Mouse (Mus musculus) forebrain, embryonic 15.5 days (tissue): Measurements from ENCODE around the gene Abcg4. TPM values are rescaled to one million over a fixed set of nuclear protein-coding genes. Genes with fewer than 3 reads are reported as not detected.
"Not testable (repeated sequence)": the region's sequence is repeated elsewhere in the genome, so short reads cannot be mapped to it uniquely, and the experiment has no call there.

Experiments used
- ATAC-seq: fragments of 200-750 bp; cut with Nextera tagmentation; replicated peaks from 2 replicates; pipeline ENCODE4 v1.8.0; 2017; ENCODE audit warnings: mild to moderate bottlenecking, moderate TSS enrichment, moderate library complexity
- H3K27ac ChIP-seq: fragments of 300-500 bp; sonication (generic); replicated peaks from 2 replicates; pipeline ENCODE4 v1.5.1; 2015; ENCODE audit warnings: mild to moderate bottlenecking, inconsistent platforms
- H3K27me3 ChIP-seq: fragments of 300-500 bp; sonication (generic); 2 replicates; pipeline ENCODE4 v1.6.1; 2015; ENCODE audit warnings: inconsistent platforms
- H3K36me3 ChIP-seq: fragments of 300-500 bp; sonication (generic); 2 replicates; pipeline ENCODE4 v1.6.1; 2015; ENCODE audit warnings: mild to moderate bottlenecking, inconsistent platforms
- H3K4me1 ChIP-seq: fragments of 300-500 bp; sonication (generic); 2 replicates; pipeline ENCODE4 v1.6.1; 2015; ENCODE audit warnings: inconsistent platforms
- H3K4me2 ChIP-seq: fragments of 300-500 bp; sonication (generic); replicated peaks from 2 replicates; pipeline ENCODE4 v1.6.1; 2015; ENCODE audit warnings: mild to moderate bottlenecking, inconsistent platforms
- H3K4me3 ChIP-seq: fragments of 300-500 bp; sonication (generic); 2 replicates; pipeline ENCODE4 v1.5.1; 2015; ENCODE audit warnings: mild to moderate bottlenecking, inconsistent platforms
- H3K9ac ChIP-seq: fragments of 300-500 bp; sonication (generic); replicated peaks from 2 replicates; pipeline ENCODE4 v1.6.1; 2015; ENCODE audit warnings: mild to moderate bottlenecking, inconsistent platforms
- H3K9me3 ChIP-seq: fragments of 300-500 bp; sonication (generic); 2 replicates; pipeline ENCODE4 v1.6.1; 2016; ENCODE audit warnings: inconsistent platforms
- WGBS: fragments of 180-500 bp; shearing (Covaris S2); methylation state at CpG from one replicate; pipeline ENCODE4 v1.1.7; 2015; ENCODE audit warnings: mixed read lengths; 5-methylcytosine and 5-hydroxymethylcytosine counted together
- polyA plus RNA-seq: library from polyadenylated mRNA; unstranded; fragments of >200 nt; fragmentation: Nextera tagmentation; extraction: Ambion mirVana; gene quantifications from 2 replicates; pipeline ENCODE4 v1.2.1, GENCODE M21; 2015

The Abcg4 gene
- polyA plus RNA-seq, 1 experiment from 2014 or later: 15.6 TPM

DNA sequence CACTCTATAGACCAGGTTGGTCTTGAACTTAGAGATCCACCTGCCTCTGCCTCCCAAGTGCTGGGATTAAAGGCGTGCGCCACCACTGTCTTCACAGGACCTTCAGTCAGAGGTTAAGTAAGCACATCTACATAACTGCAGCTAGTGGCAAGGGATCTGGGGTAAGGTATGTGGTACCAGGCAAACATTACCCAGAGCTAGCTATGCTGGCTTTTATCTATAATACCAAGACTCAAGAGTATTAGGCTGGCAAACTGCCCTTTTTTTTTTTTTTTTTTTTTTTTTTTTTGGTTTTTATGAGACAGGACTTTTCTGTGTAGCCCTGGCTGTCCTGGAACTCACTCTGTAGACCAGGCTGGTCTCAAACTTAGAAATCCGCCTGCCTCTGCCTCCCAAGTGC is 11.6 kb upstream of the Abcg4 start:
- Histone ChIP-seq H3K36me3 (peaks cover 70% of the 10 kb centered on the region), H3K4me1 (peaks cover 13% of the 10 kb centered on the region)
- not testable (repeated sequence) for H3K27me3 ChIP-seq, H3K4me2 ChIP-seq, H3K4me3 ChIP-seq, H3K9me3 ChIP-seq, ATAC-seq, H3K27ac ChIP-seq, H3K9ac ChIP-seq
- 95% methylated on average over 3 of the region's 3 CpGs for WGBS

DNA sequence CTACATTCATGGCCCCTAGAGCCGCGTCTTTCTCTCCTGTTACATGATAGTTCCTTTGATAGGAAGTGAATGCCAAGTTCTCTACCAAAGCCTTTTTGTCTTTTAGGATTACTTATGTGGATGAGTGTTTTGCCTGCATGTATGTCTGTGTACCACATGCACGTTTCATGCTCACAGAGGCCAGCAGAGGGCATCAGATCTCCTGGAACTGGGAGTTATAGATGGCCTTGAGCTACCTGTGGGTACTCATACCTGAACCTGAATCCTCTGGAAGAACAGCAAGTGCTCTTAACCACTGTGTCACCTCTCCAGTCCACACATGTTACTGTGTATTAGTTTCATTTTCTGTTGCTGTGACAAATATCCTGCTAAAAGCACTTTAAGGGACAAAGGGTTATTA is 4.1 kb upstream of the Abcg4 start:
- Histone ChIP-seq H3K27ac (no peak overlapping the region), H3K27me3 (no peaks in the 10 kb centered on the region), H3K4me3 (no peak overlapping the region), H3K4me1 (peaks cover 12% of the 10 kb centered on the region), H3K36me3 (peaks cover 59% of the 10 kb centered on the region), H3K9ac (no peak overlapping the region), H3K9me3 (no peaks in the 10 kb centered on the region), H3K4me2 (no peak overlapping the region)
- ATAC-seq: no peak
- 63% methylated on average over 3 of the region's 3 CpGs for WGBS

DNA sequence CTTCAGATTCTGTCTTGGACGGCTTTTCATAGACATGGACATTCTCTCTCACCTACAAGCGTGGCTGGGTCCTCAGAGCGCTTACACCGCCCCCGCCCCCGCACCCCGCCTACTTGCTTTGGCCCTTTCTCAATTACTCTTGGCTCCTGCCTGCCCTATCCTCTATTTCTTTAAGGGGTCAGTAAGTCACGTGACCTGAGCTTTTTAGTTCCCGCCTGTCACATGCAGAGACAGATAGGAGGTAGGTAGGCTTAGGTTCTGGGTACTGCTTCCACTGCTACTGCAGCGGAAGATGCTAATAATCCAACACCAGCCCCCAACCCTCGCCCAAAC is 510 bp upstream of the Abcg4 start:
- Histone ChIP-seq H3K4me2 (peak overlapping the region; percentile 95), H3K27me3 (no peaks in the 10 kb centered on the region), H3K4me1 (peaks cover 23% of the 10 kb centered on the region), H3K9me3 (no peaks in the 10 kb centered on the region), H3K4me3 (peak overlapping the region; percentile 62), H3K27ac (0 out of 2 replicates have a peak overlapping the region, but pooled peaks have one; percentile 43), H3K9ac (peak overlapping the region; percentile 86), H3K36me3 (peaks cover 26% of the 10 kb centered on the region)
- WGBS: 5% methylated on average over 11 of the region's 11 CpGs
- no peak for ATAC-seq

DNA sequence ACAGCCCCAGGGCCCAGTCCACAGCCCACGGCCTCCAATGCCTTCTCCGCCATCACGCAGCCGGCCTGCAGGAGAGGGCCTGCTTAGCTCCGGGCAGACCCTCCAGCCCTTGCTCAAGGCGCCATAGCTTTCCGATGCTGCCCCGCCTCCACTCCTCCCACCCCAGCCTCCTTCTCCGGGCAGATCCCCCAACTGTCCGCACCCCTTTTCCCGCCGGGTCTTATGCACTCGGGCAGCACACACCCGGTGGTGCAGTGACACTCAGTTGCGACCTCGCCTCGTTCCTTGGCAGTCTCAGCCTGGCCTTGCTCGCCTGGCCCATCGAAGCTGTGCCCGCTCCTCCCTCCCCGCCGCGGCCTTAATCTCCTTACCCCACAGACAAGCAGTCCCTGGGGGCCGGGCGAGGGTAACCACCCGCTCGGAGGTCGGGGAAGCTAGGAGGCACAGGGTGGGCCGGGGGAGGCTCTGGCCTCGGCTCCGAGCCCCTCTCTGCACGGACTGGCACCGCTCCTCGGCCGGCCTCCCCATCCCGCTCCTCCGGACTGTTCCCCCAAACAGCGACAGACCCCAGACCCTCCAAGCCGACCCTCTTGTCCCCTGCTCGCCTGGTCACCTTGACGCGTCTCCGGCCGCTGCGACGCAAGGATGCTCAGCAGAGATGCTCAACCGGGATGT is 877 bp downstream of the Abcg4 start:
- H3K9me3 ChIP-seq: no peaks in the 10 kb centered on the region
- ATAC-seq: peak; percentile 66
- peak overlapping the region; percentile 95 for H3K4me2 ChIP-seq
- H3K36me3 ChIP-seq: peaks cover 14% of the 10 kb centered on the region
- H3K4me1 ChIP-seq: peaks cover 23% of the 10 kb centered on the region
- peak overlapping the region; percentile 62 for H3K4me3 ChIP-seq
- no peaks in the 10 kb centered on the region for H3K27me3 ChIP-seq
- peak overlapping the region; percentile 86 for H3K9ac ChIP-seq
- H3K27ac ChIP-seq: peak overlapping the region; percentile 43
- 1% methylated on average over 47 of the region's 47 CpGs for WGBS

DNA sequence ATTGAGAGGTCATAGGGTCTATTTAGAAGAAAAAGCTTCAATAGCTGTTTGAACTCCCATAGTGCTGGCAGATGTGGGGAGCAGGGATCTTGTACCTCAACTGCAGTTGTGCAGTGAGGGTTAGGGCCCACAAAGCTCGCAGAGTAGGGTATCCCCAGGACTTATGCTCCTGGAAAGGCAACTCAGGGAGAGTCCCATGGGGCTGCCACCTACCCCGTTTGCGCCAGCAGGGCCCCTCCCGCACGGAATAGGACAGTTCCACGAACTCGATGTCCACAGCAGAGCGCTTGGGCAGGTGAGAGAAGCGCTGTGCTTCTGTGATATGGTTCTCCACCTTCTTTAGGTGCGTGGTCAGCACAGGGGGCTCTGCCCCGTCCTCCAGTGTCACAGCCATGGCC is 1.4 kb downstream of the Abcg4 start:
- peak overlapping the region; percentile 43 for H3K27ac ChIP-seq
- H3K4me3 ChIP-seq: peak overlapping the region; percentile 62
- peaks cover 23% of the 10 kb centered on the region for H3K4me1 ChIP-seq
- no peak for ATAC-seq
- H3K27me3 ChIP-seq: no peaks in the 10 kb centered on the region
- no peaks in the 10 kb centered on the region for H3K9me3 ChIP-seq
- H3K36me3 ChIP-seq: peaks cover 10% of the 10 kb centered on the region; the same call in 1 of the 2 replicates
- peak overlapping the region; percentile 86 for H3K9ac ChIP-seq
- H3K4me2 ChIP-seq: peak overlapping the region; percentile 95
- 5% methylated on average over 11 of the region's 11 CpGs for WGBS

DNA sequence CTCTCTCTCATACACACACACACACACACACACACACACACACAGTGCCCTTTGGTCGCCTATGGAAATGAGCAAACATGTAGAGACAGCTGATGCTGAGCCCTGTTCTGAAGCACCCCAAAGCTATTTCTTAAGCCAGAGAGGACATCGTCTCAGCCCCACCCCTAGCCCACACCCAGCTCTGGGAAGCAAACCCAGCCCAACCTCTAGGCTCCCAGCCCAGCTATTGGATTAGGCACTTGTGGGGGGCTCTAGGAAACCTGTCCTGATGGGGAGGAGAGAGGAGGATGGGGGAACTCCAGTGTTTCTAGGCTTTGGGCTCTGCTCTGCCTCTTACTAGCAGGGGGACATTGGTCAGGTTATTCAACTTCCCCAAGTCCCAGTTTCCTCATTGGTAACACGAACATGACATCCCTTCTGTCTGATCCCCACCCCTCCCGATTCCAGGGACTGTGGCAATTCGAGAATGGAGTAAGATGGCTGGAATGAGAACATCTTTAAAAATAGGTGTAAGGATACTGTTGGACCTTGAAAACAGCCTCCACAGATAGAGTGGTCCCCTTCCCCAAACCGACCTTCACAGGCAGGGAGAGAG is 2.1 kb downstream of the Abcg4 start:
- 9% methylated on average over 6 of the region's 6 CpGs for WGBS
- Histone ChIP-seq H3K9me3 (no peaks in the 10 kb centered on the region), H3K36me3 (peaks cover 7% of the 10 kb centered on the region), H3K9ac (no peak overlapping the region; the same call in 1 of the 2 replicates), H3K27me3 (no peaks in the 10 kb centered on the region), H3K27ac (no peak overlapping the region), H3K4me3 (peak overlapping the region; percentile 62), H3K4me2 (peak overlapping the region; percentile 95), H3K4me1 (peaks cover 23% of the 10 kb centered on the region)
- ATAC-seq: no peak

DNA sequence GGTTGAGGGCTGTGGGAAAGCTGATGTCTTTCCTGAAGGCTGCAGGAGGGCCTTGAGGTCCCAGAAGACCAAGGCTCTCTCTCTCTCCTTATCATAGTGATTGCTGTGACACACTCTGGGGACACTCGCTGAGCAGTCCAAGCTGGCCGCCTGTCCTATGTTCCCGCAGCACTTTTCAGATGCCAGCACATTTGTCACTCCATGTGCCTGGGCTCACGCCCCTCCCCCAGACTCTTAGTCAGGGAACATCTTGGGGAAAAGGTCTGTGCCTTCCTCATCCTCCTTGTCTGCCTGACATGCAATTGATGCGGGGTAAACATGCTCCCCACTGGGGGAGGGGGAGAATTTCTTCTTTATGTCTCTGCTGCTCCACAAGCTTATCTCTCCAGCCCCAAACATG is 5.2 kb downstream of the Abcg4 start:
- WGBS: 80% methylated on average over 5 of the region's 5 CpGs

DNA sequence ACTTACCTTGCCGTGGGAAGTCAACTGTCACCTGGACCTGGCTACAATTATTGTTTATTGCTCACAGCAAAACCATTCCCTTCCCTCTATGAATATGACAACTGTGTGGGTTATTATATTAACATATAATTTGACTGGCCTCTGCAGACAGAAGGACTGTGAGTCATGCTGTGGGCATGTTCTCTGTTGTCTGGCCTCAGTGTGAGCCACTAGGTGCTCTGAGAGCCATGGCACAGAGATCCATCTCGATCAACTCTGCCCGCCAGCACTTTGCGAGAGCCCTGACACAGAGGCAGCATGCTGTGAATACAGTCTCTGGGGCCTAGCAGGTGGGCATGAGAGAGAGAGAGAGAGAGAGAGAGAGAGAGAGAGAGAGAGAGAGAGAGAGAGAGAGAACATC is 18.4 kb downstream of the Abcg4 start:
- peaks cover 15% of the 10 kb centered on the region for H3K36me3 ChIP-seq
- H3K4me1 ChIP-seq: peaks cover 19% of the 10 kb centered on the region
- H3K27ac ChIP-seq: no peak overlapping the region
- H3K4me3 ChIP-seq: no peak overlapping the region
- no peak overlapping the region for H3K4me2 ChIP-seq
- ATAC-seq: no peak
- WGBS: 85% methylated on average over 4 of the region's 4 CpGs
- H3K9me3 ChIP-seq: no peaks in the 10 kb centered on the region
- H3K27me3 ChIP-seq: no peaks in the 10 kb centered on the region
- no peak overlapping the region for H3K9ac ChIP-seq

More for the DNA sequence above, 5.2 kb downstream of the Abcg4 start:
- Histone ChIP-seq H3K9me3 (no peaks in the 10 kb centered on the region), H3K27ac (no peak overlapping the region), H3K27me3 (no peaks in the 10 kb centered on the region), H3K4me1 (peaks cover 12% of the 10 kb centered on the region), H3K4me2 (no peak overlapping the region), H3K36me3 (peaks cover 25% of the 10 kb centered on the region; the same call in 1 of the 2 replicates), H3K9ac (no peak overlapping the region), H3K4me3 (no peak overlapping the region)
- ATAC-seq: no peak

DNA sequence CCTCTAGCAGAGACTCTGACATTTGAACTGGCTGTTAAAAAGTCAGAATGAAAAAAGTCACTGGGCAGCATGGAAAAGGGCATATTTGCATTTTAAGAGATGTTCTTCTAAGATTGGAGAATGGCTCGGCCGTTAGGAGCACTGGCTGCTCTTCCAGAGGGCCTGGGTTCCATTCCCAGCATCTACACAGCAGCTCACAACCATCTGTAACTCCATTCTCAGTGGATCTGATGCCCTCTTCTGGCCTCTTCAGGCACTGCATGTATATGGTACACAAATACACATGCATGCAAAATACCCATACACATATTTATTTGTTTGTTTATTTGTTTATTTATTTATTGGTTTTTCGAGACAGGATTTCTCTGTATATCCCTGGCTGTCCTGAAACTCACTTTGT is 19.3 kb downstream of the Abcg4 start:
- Histone ChIP-seq H3K9me3 (no peaks in the 10 kb centered on the region), H3K4me3 (no peak overlapping the region), H3K4me1 (peaks cover 19% of the 10 kb centered on the region), H3K36me3 (peaks cover 8% of the 10 kb centered on the region; the same call in 1 of the 2 replicates), H3K9ac (no peak overlapping the region), H3K4me2 (no peak overlapping the region), H3K27ac (no peak overlapping the region), H3K27me3 (no peaks in the 10 kb centered on the region)
- 91% methylated on average over 3 of the region's 3 CpGs for WGBS
- ATAC-seq: no peak

DNA sequence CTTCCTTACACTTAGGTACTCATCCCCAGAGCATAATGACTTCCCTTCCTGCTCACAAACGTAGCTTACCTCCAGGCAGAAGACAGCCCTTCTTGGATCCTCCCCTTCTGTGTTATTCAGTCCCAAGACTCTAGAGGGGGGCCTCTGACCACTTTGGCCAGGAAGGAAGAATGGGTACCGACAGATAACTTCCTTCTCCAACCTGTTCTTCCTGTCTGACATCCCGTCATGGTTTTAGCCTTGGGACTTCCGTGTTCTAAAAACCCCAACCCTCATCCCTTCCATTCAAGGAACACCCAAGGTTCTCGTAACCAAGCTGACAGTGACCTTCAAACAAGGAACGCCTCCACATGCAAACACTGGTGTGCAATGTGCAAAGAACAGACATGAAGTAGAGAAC is 20.0 kb downstream of the Abcg4 start, which contains the start of gene Nlrx1:
Gene Nlrx1, minus strand, starts transcription at position 168 of the 400 bp plus-strand sequence.
- peaks cover 3% of the 10 kb centered on the region; the same call in 1 of the 2 replicates for H3K36me3 ChIP-seq
- peak within 1 kb of the TSS; percentile 72 for H3K27ac ChIP-seq
- peak within 1 kb of the TSS; percentile 45 for H3K4me3 ChIP-seq
- peaks cover 19% of the 10 kb centered on the region for H3K4me1 ChIP-seq
- ATAC-seq: no peak
- peak within 1 kb of the TSS; percentile 69 for H3K9ac ChIP-seq
- no peaks in the 10 kb centered on the region for H3K27me3 ChIP-seq
- peak within 1 kb of the TSS; percentile 76 for H3K4me2 ChIP-seq
- no peaks in the 10 kb centered on the region for H3K9me3 ChIP-seq
- 90% methylated on average over 6 of the region's 6 CpGs for WGBS

DNA sequence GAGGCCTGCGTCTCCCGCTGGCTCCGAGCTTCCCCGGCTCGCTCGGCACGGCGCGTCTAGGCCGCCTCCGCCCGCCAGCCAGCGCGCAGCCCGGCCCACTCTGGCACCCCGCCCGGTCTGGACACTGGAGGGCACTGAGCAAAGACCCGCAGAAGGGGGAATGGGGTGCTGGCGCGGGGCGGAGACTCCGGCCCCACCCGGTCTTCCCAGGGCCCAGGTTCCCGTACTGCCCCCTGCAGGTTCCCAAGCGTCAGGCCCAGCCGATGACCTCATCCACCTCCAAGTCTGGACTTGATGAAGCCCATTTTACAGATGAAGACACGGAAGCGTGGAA is 20.4 kb downstream of the Abcg4 start:
- Histone ChIP-seq H3K27me3 (no peaks in the 10 kb centered on the region), H3K36me3 (no peaks in the 10 kb centered on the region), H3K4me1 (peaks cover 19% of the 10 kb centered on the region), H3K4me3 (peak overlapping the region; percentile 45), H3K27ac (peak overlapping the region; percentile 72), H3K4me2 (peak overlapping the region; percentile 76), H3K9me3 (no peaks in the 10 kb centered on the region), H3K9ac (peak overlapping the region; percentile 69)
- 5% methylated on average over 27 of the region's 28 CpGs for WGBS
- ATAC-seq: peak; percentile 86

DNA sequence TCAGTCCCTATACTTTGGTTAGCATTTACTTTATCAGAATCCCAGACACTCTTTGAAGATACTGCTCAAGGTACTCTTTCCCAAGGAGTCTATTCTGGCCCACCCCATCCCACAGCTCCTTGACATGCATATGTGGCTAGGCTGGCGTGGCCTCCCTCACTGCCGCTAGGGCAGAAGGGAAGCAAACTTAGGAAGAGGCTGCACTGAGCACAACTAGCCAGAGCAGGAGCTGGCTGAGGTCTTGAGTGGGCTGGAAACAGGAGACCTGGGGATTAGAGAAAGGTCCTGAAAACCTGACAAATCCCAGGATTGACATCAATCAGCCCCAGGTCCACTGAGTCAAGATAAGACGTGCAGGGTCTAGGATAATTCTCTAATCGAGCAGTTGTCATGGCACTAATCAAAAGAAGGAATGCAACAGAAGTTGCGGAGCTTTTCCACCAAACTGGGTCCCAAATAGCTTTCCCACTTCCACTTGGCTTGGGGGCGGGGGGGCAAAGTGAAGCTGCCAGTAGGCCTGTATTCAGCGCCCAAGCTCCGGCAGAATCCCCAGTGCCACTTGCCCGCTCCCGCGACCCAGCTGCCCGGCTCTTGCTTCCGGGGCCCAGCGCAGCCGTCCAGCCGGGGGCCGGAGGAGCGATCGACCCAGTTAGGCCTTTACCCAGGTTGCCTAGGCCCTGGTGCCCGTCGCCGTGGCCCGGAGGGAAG is 20.9 kb downstream of the Abcg4 start:
- Histone ChIP-seq H3K9ac (peak overlapping the region; percentile 69), H3K36me3 (no peaks in the 10 kb centered on the region), H3K4me3 (peak overlapping the region; percentile 45), H3K9me3 (no peaks in the 10 kb centered on the region), H3K27me3 (no peaks in the 10 kb centered on the region), H3K4me1 (peaks cover 19% of the 10 kb centered on the region), H3K27ac (peak overlapping the region; percentile 72), H3K4me2 (peak overlapping the region; percentile 76)
- WGBS: 5% methylated on average over 22 of the region's 23 CpGs
- ATAC-seq: peak; percentile 45
